Mouse (Mus musculus) megakaryocyte progenitor cell, adult 5-6 weeks (primary cell): Measurements from ENCODE around the gene Prmt9. TPM values are rescaled to one million over a fixed set of nuclear protein-coding genes. Genes with fewer than 3 reads are reported as not detected.

Source experiments
- ATAC-seq: replicated peaks from 2 replicates; pipeline ENCODE4 v1.8.0; 2016; ENCODE audit warnings: mild to moderate bottlenecking, moderate TSS enrichment, inconsistent platforms; ENCODE audit not compliant: poor library complexity
- total RNA-seq, 2 experiments: library from RNA; stranded (forward) in 1 of 2; stranded (reverse) in 1 of 2; fragments of 157-497, 149-512 nt in 1 of 2; fragments of 200-1000 nt in 1 of 2; gene quantifications; 2 replicates each; pipeline versions ENCODE4 v1.2.3 to v1.2.4; 2015 to 2017

The Prmt9 gene
- total RNA-seq, 2 experiments from 2014 or later = 19.4 to 23.2 TPM

DNA sequence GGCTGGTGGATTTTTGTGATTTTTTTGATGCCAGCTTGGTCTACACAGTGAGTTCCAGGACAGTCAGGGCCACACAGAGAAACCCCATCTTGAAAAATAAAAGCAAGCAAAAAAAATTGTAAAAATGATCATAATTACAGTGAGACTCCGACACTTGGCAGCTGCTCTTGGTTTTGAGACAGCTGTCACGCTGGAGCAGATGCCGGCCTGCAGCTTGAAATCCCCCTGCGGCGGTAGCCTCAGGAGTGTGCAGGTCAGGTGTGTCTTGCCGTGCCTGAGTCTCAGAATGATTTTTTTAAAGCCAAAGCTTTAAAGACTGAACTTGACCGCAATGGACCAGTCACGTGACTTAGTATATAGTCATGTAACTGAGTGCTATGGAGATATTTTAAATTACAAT, 23.1 kb upstream of the Prmt9 start:
- ATAC-seq = no peak

DNA sequence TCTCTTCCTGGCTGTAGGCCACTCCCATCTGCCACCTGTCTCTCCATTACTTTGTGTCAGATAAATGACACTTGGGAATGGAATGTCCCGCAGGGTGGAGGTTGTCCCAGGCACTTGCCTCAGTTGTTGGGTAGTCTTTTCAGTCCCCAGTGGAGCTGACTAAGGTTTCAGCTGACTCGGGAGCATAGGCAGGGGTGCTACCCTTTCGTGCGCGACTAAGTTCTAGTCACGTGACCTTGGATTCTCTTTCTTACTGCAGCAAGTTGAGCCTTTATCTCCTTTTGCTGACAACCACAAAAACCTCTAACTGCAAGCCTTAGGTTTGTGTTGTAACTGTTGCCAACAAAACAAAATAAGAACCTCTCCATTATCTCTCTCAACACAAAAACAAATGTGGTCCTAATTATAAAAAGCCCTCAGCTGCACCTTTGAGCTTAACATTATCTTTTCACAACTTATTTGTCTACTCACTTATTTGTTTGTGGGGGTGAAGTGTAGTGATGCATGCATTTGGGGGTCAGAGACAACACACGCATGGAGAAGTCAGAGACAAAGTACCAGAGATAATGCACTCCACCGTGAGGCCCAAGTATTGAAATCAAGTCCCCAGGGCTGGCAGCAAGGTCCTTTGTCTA, 14.7 kb upstream of the Prmt9 start:
- ATAC-seq = peak; percentile 82

DNA sequence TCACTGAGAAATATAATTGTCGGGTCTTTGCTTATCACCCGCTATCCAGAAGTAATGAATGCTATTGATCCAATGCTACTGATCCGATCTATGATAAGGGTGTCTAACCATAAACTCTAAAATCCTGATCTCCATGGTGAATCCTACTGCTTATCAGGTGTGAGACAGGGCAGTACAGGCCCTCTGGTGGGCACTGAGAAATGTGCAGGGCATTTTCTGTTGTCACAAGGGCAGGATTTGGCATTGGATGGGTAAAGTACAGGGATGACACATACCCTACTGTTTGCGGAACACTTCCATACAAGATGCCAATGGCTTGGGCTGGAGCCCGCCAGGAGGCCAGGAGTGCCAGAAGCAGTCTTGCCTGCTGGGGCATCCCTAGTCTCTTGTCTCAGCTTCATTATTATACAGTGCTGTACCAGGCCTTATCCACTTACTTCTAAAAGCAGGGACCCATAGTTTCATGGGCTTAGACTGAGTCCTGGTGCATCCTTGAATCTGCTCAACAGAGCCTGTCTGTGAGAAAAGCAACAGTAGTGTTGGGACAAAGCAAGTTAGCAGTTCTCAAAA, 14.1 kb upstream of the Prmt9 start:
- ATAC-seq = peak; percentile 65

DNA sequence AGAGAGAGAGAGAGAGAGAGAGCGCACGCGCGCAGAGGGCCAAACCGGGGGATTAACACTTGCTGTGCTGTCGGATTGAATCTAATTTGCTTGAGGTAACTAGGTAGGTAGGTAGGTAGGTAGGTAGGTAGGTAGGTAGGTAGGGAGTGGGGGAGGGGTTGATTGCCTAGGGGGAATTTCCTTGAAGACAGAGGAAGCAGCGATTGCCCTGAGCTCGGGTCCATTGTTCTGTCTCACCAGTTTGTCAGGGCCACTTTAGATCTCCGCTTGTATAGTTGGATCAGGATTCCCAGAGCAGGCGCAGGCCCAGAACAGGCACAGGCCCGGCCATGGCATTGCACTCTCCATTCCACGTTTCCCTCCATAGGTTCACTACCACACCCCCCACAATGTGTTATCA, 12.4 kb upstream of the Prmt9 start:
- ATAC-seq = no peak

DNA sequence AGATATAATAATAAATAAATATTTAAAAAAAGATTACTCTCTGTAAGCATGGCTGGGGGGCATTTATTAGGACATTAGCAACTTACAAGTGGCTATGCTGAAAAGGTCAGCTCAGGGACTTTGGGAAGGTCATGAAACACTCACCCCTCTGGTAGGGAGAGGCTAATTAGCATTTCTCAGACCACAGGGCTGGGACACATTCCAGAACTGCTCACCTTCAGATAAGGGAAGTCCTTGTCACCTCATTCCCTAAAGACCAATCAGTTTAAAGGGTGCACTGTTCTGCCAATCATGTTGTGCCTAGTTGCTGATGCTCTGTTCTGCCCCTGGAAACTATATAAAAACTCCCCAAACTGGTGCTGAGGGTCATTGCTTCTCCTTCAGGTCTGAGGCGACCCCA, 10.9 kb upstream of the Prmt9 start:
- ATAC-seq = no peak

DNA sequence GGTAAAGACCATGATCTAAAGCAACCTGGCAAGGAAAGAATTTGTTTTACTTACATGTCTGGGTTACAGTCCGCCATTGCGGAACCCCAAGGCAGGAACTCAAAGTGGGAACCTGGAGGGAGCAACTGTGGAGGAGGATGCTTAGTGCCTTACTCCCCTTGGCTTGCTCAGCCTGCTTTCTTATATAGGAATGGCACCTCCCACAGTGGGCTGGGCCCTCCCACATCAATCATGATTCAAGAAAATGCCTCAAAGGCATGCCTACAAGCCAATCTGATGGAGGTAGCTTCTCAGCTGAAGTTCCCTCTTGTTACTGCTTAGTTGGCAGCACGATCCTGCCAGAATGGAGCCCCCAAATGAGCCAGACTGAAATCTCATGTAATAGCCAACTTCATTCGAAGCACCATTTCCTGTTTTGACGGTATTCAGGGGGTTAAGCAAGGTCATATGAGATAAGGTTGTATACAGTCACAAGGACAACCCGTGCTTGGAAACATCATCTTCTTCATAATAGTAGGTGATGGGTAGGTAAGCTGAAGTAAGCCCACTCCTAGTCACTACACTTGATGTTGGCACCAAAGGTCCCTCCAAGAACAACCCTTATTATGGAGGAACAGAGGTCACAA, 5.9 kb upstream of the Prmt9 start:
- ATAC-seq = peak; percentile 33

DNA sequence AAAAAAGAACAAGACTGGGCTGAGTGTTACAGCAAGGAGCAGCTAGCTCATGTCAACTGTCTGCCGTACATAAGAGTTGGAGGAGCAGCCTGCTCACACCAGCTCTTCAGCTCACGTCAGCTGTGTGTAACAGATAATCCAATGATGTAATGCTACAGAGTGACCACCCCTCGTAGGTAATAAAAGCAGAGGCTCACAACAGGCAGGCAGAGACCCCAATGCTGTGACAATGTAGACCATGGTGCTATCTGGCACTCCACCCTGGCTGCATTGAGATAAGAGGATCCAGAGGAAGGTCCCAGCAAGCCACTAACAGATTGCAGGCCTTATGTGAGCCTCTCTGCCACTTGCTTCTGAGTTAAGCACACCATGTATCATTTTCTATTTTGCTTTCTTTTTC, 4.8 kb upstream of the Prmt9 start:
- peak; percentile 67 for ATAC-seq

DNA sequence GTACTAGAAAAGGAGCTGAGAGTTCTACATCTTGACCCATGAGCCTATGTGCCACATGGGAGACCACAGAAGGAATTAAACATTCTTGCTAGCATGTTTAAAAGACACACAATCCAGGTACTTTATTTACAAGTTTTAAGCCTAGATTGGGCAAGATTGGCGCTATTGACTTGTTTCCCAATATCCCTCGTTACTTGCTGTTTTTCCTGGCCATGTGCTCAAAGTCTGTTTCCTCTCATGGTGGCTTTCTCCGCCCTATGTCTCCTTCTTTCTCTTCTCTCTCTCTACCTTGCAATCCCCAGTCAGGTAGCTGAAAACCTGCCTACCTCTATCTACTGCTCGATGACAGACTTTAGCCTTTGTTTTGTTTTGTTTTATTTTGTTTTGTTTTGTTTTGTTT, 3.6 kb upstream of the Prmt9 start:
- ATAC-seq = no peak

DNA sequence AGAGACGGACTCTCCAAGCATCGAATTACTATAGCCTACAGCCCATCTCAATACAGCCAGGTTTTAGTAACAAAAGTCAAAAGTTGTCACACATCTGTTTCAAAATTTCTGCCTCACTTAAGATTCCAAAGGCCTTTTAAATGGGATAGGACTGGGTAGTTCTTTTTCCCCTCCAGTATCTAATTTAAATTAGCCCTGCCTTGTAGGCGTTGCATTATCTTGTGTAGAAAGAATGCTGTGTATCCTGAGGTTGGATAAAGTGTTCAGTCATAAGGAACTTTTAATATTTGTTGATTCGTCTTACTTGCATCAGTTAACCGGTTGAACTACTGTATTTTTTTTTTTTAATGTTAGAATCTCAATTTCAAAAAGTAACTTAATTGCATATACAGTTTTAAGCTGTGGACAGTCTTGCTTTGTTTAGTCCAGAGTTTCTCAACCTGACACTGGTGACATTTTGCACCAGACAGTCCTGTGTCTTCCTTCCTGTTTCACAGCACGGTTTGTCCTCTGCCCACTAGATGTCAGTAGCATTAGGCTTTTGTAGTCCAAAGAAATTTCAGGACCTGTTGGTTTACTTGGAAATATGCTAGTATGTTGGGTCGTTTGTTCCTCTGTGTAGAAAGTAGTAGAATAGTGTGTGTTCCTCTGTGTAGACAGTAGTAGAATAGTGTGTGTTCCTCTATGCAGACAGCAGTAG, 834 bp downstream of the Prmt9 start:
- ATAC-seq = peak; percentile 81

DNA sequence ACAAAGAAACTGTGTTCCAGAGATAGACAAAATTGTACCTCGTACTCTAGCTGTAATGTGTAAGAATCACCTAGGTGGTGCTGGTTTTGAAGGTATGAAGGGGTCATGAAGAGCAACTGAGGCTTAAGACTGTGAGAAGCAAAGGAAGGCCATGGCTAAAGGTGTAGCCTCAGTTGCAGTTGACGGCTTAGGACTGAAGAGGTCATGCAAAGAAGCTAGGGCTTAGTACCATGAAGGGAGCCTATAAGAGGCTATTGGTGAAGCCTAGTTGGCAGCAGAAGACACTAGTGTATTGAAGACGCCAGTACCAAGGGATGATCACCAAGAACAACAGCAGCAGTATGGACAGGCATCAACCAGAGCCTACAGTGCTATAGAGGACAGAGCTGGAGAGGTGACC, 3.3 kb downstream of the Prmt9 start:
- ATAC-seq = no peak

DNA sequence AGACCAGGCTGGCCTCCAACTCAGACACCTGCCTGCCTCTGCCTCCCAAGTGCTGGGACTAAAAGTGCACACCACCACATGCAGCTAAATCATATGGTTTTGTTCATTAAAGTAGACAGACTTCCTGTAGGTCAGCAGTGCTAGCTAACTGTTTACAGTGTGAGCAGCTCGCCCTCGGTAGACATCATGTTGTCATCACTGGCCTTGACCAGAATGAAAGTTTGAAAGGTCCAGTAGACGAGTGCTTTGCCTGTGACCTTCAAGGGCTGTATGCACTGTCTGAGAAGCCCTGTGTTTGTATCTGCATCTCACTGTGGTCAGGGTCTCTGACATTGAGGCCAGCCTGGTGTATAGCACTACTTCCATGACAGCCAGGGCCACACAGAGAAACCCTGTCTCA, 12.2 kb downstream of the Prmt9 start:
- ATAC-seq = no peak

DNA sequence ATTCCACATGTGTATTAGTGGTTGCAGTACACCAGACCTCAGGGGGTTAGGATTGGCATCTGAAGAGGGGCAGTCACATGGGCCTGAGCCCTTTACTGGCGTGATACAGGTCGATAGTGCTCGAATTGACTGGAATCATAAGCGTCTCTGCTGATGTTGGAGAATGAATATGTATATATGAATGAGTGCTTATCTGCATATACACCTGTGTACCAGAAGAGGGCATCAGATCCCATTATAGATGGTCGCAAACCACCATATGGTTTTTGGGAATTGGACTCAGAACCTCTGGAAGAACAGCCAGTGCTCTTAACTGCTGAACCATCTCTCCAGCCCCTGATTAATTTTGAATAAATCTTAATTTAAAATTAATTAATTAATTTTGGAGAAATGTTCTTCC, 25.0 kb downstream of the Prmt9 start:
- ATAC-seq = peak; percentile 60

DNA sequence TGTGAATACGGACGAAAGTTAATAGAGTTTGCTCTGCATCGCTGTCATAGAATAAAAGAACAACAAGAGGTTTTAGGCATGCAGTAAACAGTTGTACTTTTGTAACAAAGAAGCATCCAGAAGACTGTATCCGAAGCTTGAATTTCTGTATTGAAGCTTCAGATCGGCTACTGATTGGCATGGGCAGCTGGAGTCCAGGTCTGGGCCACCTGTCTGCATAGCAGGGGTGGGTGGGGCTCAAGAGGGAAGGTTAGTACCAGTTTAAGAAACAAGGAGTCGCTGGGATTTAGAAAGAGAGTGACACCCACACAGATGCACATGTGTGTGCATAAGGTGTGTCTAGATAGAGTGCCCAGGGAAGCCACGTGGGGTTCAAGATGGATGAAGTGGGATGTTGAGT, 28.5 kb downstream of the Prmt9 start:
- no peak for ATAC-seq

DNA sequence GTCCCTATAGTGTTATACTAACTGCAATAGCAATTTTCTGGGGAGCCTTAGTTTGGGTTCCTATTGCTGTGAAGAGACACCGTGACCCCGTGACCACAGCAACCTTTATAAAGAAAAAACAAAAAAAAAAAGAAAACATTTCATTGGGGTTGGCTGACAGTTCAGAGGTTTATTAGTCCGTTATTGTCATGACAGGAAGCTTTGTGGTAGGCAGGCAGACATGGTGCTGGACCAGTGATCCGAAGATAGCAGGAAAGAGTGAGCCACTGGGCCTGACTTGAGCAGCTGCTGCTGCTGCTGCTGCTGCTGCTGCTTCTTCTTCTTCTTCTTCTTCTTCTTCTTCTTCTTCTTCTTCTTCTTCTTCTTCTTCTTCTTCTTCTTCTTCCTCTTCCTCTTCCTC, 35.0 kb downstream of the Prmt9 start:
- ATAC-seq = peak; percentile 48; the same call in 1 of the 2 replicates

DNA sequence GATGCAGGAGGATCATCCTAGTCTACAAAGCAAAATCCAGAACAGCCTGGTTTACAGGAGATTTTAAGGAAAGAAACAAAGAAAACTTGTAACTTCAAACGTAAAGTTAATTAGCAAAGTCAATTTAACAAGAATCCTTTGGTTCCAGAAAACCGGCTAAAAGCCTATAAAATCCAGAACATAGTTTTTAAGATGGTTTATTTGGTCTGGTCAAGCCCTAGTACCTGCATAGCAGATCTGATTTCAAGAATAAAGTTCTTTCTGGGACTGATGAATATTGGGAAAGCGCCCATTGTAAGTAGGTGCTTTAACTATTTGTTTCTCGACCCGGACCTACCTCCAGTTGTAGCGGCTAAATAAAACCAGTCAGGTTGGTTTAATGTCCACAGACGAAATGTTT, 60.4 kb downstream of the Prmt9 start:
- no peak for ATAC-seq

DNA sequence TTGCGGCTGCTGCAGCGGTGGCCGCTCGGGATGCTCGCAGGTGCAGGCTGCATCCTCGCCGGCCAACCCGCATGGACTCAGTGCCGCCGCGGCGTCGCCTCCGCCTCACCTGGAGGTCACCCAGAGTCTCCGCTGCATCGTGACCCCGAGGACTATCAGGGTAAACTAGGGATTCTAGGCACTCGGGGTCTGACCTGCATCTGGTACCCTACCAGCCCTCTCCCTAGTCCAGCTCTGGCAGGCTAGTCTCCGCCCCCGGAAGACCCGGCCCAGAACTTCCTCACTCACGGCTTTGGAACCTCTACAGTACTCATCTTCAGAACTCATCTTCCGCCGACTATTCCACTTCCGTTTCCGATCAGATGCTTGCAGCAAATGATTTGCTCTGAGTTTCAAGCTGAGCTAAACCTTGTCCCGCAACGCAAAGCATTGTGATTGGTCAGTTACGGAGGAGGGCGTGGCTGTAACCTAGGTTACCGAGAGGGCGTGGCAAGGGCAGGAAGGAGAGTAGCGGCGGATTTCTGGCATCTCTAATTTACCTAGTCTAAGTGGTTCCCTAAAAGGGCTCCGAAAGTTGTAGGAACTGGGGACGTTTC, 61.3 kb downstream of the Prmt9 start, which contains the start of gene Tmem184c:
Gene Tmem184c, minus strand, starts transcription at position 325 of the 596 bp plus-strand sequence.
- peak; percentile 98 for ATAC-seq

DNA sequence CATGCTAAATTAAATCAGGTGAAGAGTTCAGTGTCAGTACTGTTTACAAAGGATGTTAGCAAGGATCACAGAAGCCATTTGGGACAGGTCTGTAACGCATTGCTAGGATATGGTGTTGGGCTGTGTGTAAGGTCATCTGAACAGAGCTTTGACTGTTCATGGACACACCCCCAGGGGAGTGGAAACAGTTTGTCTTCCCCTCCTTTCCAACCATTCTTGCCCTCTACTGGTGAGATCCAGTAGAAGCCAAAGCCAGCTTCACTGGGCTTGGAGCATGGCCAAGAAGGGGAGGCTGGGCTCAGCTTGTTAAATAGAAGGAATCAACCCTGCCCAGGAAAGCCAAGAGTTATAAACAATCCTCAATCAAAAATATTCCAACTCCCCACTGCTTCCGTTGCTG, 68.7 kb downstream of the Prmt9 start:
- ATAC-seq = peak; percentile 91

DNA sequence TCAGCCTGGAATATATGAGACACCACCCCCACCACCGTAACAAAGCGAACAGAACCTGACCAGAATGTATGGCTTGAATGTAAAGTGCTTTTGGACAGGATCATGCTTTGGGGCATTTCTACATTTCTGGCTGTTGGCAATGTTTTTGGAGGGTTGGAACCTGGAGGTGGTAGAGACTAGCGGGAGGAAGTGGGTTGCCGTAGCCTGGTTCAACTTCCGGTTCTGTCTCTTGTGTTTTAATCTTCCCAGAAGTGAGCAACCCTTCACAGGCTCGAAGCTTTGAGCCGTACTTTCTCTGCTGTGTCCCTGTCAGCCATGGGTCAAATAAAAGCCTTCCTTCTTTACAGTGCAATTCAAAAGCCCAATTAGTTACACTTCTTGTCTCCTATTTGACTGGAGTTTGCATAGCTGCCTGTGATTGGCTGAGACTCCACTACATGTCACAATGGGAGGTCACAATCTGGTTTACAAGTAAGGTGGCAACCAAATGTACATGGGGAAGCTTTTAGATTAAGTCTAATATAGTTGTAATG, 74.5 kb downstream of the Prmt9 start:
- peak; percentile 29; the same call in 1 of the 2 replicates for ATAC-seq

DNA sequence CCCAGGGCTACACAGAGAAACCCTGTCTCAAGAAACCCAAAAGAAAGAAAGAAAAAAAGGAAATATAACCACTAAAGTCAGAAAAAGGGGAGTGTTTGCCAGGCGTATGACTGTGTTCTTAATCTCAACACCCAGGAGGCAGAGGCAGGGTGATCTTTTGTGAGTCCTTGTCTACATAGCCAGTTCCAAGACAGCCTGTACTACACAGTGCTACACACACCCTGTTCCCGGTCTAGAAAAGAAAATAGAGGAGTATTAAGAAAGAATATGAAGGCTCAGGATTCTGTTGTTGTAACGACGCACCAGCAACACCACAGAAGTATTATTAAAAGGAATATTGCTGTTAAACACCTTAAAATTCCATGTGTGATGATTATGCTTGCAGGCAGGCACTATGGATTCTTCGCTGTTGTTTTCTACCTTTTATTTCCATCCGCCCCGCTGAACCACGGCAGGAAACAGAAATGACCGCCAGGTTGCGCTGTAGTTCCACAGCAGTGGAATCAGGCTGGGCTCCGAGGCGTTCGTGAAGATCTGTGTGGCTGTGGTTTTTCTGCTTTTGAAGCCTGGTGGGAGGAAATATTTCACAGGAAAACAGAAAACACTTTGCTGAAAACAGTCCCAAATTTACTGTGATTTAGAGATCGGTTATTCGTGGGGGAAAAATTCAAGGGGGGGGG, 80.8 kb downstream of the Prmt9 start:
- peak; percentile 100 for ATAC-seq

DNA sequence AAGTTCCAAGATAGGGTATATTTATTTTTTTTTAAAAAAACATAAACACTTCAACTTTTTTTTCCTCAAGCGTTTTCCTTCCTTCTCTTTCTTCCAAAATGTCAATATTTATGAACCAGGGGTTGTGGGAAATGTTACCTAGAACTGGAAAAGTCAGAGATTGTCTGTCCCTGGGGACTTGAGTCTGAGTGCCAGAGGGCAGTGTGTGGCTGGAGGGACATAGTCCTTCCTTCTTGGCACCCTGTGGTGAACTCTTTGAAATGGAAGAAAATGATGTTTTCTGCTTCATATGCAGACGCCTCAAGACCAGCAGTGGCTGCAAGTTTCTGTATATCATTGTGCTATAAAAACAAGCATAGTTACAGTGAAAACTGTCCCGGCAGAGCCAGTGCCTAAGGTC, 81.5 kb downstream of the Prmt9 start:
- no peak for ATAC-seq
